Mouse (Mus musculus) macrophage (primary cell): ENCODE measurements at regions not wholly inside any gene's neighbourhood (a gene's known extent, or its start where the extent isn't known, plus 50 kb on each side); places are given as distances from the start of the nearest gene placed in this dataset.

ENCODE experiments used
- H3K27ac ChIP-seq: fragments of 350-480 bp; formaldehyde crosslinking; 2 replicates; pipeline ENCODE4 v1.9.0; 2021
- H3K36me3 ChIP-seq: fragments of 350-480 bp; formaldehyde crosslinking; 2 replicates; pipeline ENCODE4 v1.9.0; 2021; ENCODE audit errors: inconsistent target
- H3K4me3 ChIP-seq: fragments of 350-480 bp; formaldehyde crosslinking; 2 replicates; pipeline ENCODE4 v1.9.0; 2021; ENCODE audit errors: inconsistent target
- H3K79me2 ChIP-seq: fragments of 350-480 bp; formaldehyde crosslinking; 2 replicates; pipeline ENCODE4 v1.9.0; 2021; ENCODE audit errors: inconsistent target
- WGBS: methylation state at CpG from one replicate; pipeline ENCODE4 v1.1.7; 2026; ENCODE audit warnings: inconsistent platforms; ENCODE audit not compliant: missing documents; 5-methylcytosine and 5-hydroxymethylcytosine counted together

- Histone ChIP-seq H3K36me3 (no peaks in the 10 kb centered on the region), H3K79me2 (no peaks in the 10 kb centered on the region), H3K4me3 (no peak overlapping the region), H3K27ac (no peak overlapping the region)
- WGBS, result 98% methylated on average over 5 of the region's 5 CpGs
These were observed 55.3 kb upstream of the Slc30a5 start for GRCm38 (mm10) chr13:100888481-100888880.

- 94% methylated on average over 8 of the region's 8 CpGs for WGBS
- Histone ChIP-seq H3K79me2 (no peaks in the 10 kb centered on the region), H3K27ac (no peak overlapping the region), H3K36me3 (no peaks in the 10 kb centered on the region), H3K4me3 (no peak overlapping the region)
These were observed 50.5 kb upstream of the Slc30a5 start for GRCm38 (mm10) chr13:100883711-100884110.
